Mouse (Mus musculus) kidney, postnatal 0 days (tissue): ENCODE data around the gene Gm9821. TPM values are rescaled to one million over a fixed set of nuclear protein-coding genes. Genes with fewer than 3 reads are reported as not detected.

ENCODE experiments used
- ATAC-seq: fragments of 200-750 bp; cut with Nextera tagmentation; replicated peaks from 2 replicates; pipeline ENCODE4 v1.8.0; 2017; ENCODE audit warnings: low read depth, moderate number of reproducible peaks, moderate TSS enrichment, moderate library complexity; ENCODE audit not compliant: low FRiP score
- DNase-seq: peaks from one replicate; pipeline ENCODE4 v3.0.0-alpha.2; 2016; ENCODE audit warnings: low spot score
- H3K27ac ChIP-seq: fragments of 300-500 bp; sonication (generic); 2 replicates; pipeline ENCODE4 v1.5.1; 2014; ENCODE audit warnings: mild to moderate bottlenecking
- H3K27me3 ChIP-seq: fragments of 300-500 bp; sonication (generic); 2 replicates; pipeline ENCODE4 v1.6.1; 2014; ENCODE audit warnings: low read length, mixed read lengths; ENCODE audit not compliant: insufficient read depth
- H3K36me3 ChIP-seq: fragments of 300-500 bp; sonication (generic); 2 replicates; pipeline ENCODE4 v1.6.1; 2014; ENCODE audit warnings: low read length, mixed read lengths; ENCODE audit not compliant: insufficient read depth
- H3K4me1 ChIP-seq: fragments of 300-500 bp; sonication (generic); replicated peaks from 2 replicates; pipeline ENCODE4 v1.6.1; 2014; ENCODE audit warnings: antibody characterized with exemption, low read length, mixed read lengths; ENCODE audit not compliant: insufficient read depth
- H3K4me2 ChIP-seq: fragments of 300-500 bp; sonication (generic); 2 replicates; pipeline ENCODE4 v1.6.1; 2014; ENCODE audit warnings: mild to moderate bottlenecking, low read length, moderate library complexity, mixed read lengths
- H3K4me3 ChIP-seq: fragments of 300-500 bp; sonication (generic); replicated peaks from 2 replicates; pipeline ENCODE4 v1.5.1; 2014; ENCODE audit warnings: low read depth, low read length
- H3K9ac ChIP-seq: fragments of 300-500 bp; sonication (generic); 2 replicates; pipeline ENCODE4 v1.6.1; 2014; ENCODE audit warnings: low read depth, low read length
- H3K9me3 ChIP-seq: fragments of 300-500 bp; sonication (generic); replicated peaks from 2 replicates; pipeline ENCODE4 v1.6.1; 2016; ENCODE audit warnings: low read length, inconsistent platforms, mixed read lengths
- CTCF ChIP-seq: IDR thresholded peaks from 2 replicates; pipeline ENCODE4 v1.5.1; 2016; ENCODE audit warnings: antibody characterized with exemption, low read depth, mild to moderate bottlenecking, moderate library complexity
- WGBS: fragments of 180-500 bp; shearing (Covaris S2); extraction: QIAGEN DNeasy Blood & Tissue Kit; methylation state at CpG from one replicate; pipeline ENCODE4 v1.1.7; 2014; 5-methylcytosine and 5-hydroxymethylcytosine counted together
- polyA plus RNA-seq: library from polyadenylated mRNA; unstranded; fragments of >200 nt; fragmentation: Nextera tagmentation; extraction: Ambion mirVana; gene quantifications from 2 replicates; pipeline ENCODE4 v1.2.1, GENCODE M21; 2015

The Gm9821 gene
- polyA plus RNA-seq, 1 experiment from 2014 or later: 0.12 TPM

- no peak overlapping the region for H3K4me2 ChIP-seq
- DNase-seq (no peak), ATAC-seq (no peak)
- no peak overlapping the region for H3K27ac ChIP-seq
- no peak overlapping the region for H3K4me3 ChIP-seq
- no peak for TF ChIP-seq CTCF
- H3K36me3 ChIP-seq: no peaks in the 10 kb centered on the region
- peaks cover 39% of the 10 kb centered on the region for H3K4me1 ChIP-seq
- H3K9ac ChIP-seq: no peak overlapping the region
- no peaks in the 10 kb centered on the region for H3K27me3 ChIP-seq
- 56% methylated on average over 6 of the region's 6 CpGs for WGBS
- no peaks in the 10 kb centered on the region for H3K9me3 ChIP-seq
Observed at GRCm38 (mm10) chr2:91946836-91947235, 1.3 kb downstream of the Gm9821 start.

- DNase-seq: peak; percentile 72
- H3K27ac ChIP-seq: peak overlapping the region; percentile 62; the same call in 1 of the 2 replicates
- no peaks in the 10 kb centered on the region for H3K27me3 ChIP-seq
- H3K9me3 ChIP-seq: no peaks in the 10 kb centered on the region
- H3K9ac ChIP-seq: no peak overlapping the region
- H3K4me1 ChIP-seq: peaks cover 39% of the 10 kb centered on the region
- no peak overlapping the region for H3K4me2 ChIP-seq
- H3K4me3 ChIP-seq: no peak overlapping the region
- WGBS: 47% methylated on average over 11 of the region's 11 CpGs
- H3K36me3 ChIP-seq: no peaks in the 10 kb centered on the region
- peak; percentile 50; the same call in 1 of the 2 replicates for ATAC-seq
- no peak for TF ChIP-seq CTCF
Observed at GRCm38 (mm10) chr2:91947397-91948150, 2.1 kb downstream of the Gm9821 start.

- Histone ChIP-seq H3K4me2 (no peak overlapping the region), H3K9me3 (no peaks in the 10 kb centered on the region), H3K36me3 (no peaks in the 10 kb centered on the region), H3K4me1 (peaks cover 39% of the 10 kb centered on the region), H3K9ac (no peak overlapping the region), H3K27me3 (no peaks in the 10 kb centered on the region), H3K27ac (peak overlapping the region; percentile 62; the same call in 1 of the 2 replicates), H3K4me3 (no peak overlapping the region)
- DNase-seq (no peak), ATAC-seq (no peak)
- TF ChIP-seq CTCF: no peak
- 60% methylated on average over 6 of the region's 6 CpGs for WGBS
Observed at GRCm38 (mm10) chr2:91948151-91948509, 2.6 kb downstream of the Gm9821 start.

- Histone ChIP-seq H3K27ac (peak overlapping the region; percentile 72; the same call in 1 of the 2 replicates), H3K9ac (no peak overlapping the region), H3K27me3 (no peaks in the 10 kb centered on the region), H3K4me3 (no peak overlapping the region), H3K9me3 (no peaks in the 10 kb centered on the region), H3K4me2 (no peak overlapping the region), H3K36me3 (no peaks in the 10 kb centered on the region), H3K4me1 (peaks cover 43% of the 10 kb centered on the region)
- no peak for DNase-seq
- no peak for TF ChIP-seq CTCF
- no peak for ATAC-seq
- WGBS: 52% methylated on average over 3 of the region's 3 CpGs
Observed at GRCm38 (mm10) chr2:91948792-91949241, 3.3 kb downstream of the Gm9821 start.

- no peaks in the 10 kb centered on the region for H3K9me3 ChIP-seq
- peak overlapping the region; percentile 72 for H3K27ac ChIP-seq
- no peak for TF ChIP-seq CTCF
- whole genome bisulfite sequencing: 54% methylated on average over 17 of the region's 17 CpGs
- no peaks in the 10 kb centered on the region for H3K27me3 ChIP-seq
- peaks cover 41% of the 10 kb centered on the region for H3K4me1 ChIP-seq
- peak overlapping the region; percentile 49 for H3K4me2 ChIP-seq
- peak overlapping the region; percentile 54; the same call in 1 of the 2 replicates for H3K9ac ChIP-seq
- H3K4me3 ChIP-seq: no peak overlapping the region; the same call in 1 of the 2 replicates
- ATAC-seq: no peak
- DNase-seq: no peak
- H3K36me3 ChIP-seq: no peaks in the 10 kb centered on the region
Observed at GRCm38 (mm10) chr2:91949411-91950274, 4.1 kb downstream of the Gm9821 start.
